Mouse (Mus musculus) lung, embryonic 16.5 days (tissue): ENCODE data around the gene AI464131. TPM values are rescaled to one million over a fixed set of nuclear protein-coding genes. Genes with fewer than 3 reads are reported as not detected.
A peak's percentile ranks its signal among the peaks of the same experiment; 100 is the strongest.

ENCODE experiments used
- ATAC-seq: fragments of 200-750 bp; cut with Nextera tagmentation; 2 replicates; pipeline ENCODE4 v1.8.0; 2017; ENCODE audit warnings: low read depth, mild to moderate bottlenecking, moderate library complexity
- H3K27ac ChIP-seq: fragments of 300-500 bp; sonication (generic); 2 replicates; pipeline ENCODE4 v1.5.1; 2014; ENCODE audit warnings: mild to moderate bottlenecking, control low read depth, low read length
- H3K27me3 ChIP-seq: fragments of 300-500 bp; sonication (generic); 2 replicates; pipeline ENCODE4 v1.6.1; 2014; ENCODE audit warnings: low read depth, low read length, mixed read lengths; ENCODE audit not compliant: control insufficient read depth, insufficient read depth
- H3K36me3 ChIP-seq: fragments of 300-500 bp; sonication (generic); 2 replicates; pipeline ENCODE4 v1.6.1; 2014; ENCODE audit warnings: low read length; ENCODE audit not compliant: control insufficient read depth, insufficient read depth
- H3K4me1 ChIP-seq: fragments of 300-500 bp; sonication (generic); replicated peaks from 2 replicates; pipeline ENCODE4 v1.6.1; 2014; ENCODE audit warnings: low read length, mixed read lengths; ENCODE audit not compliant: control insufficient read depth, insufficient read depth
- H3K4me2 ChIP-seq: fragments of 300-500 bp; sonication (generic); 2 replicates; pipeline ENCODE4 v1.6.1; 2014; ENCODE audit warnings: low read depth, low read length, control low read depth
- H3K4me3 ChIP-seq: fragments of 300-500 bp; sonication (generic); 2 replicates; pipeline ENCODE4 v1.5.1; 2014; ENCODE audit warnings: mild to moderate bottlenecking, low read length, control low read depth
- H3K9ac ChIP-seq: fragments of 300-500 bp; sonication (generic); 2 replicates; pipeline ENCODE4 v1.6.1; 2014; ENCODE audit warnings: low read length, control low read depth
- H3K9me3 ChIP-seq: fragments of 300-500 bp; sonication (generic); 2 replicates; pipeline ENCODE4 v1.6.1; 2016; ENCODE audit warnings: low read length; ENCODE audit not compliant: control insufficient read depth
- WGBS: fragments of 180-500 bp; shearing (Covaris S2); extraction: QIAGEN DNeasy Blood & Tissue Kit; methylation state at CpG from one replicate; pipeline ENCODE4 v1.1.7; 2014; 5-methylcytosine and 5-hydroxymethylcytosine counted together
- polyA plus RNA-seq: library from polyadenylated mRNA; unstranded; fragments of >200 nt; fragmentation: Nextera tagmentation; extraction: Ambion mirVana; gene quantifications from 2 replicates; pipeline ENCODE4 v1.2.1, GENCODE M21; 2015

The AI464131 gene
- 6.0 and 6.4 TPM in 2 replicates for polyA plus RNA-seq

DNA sequence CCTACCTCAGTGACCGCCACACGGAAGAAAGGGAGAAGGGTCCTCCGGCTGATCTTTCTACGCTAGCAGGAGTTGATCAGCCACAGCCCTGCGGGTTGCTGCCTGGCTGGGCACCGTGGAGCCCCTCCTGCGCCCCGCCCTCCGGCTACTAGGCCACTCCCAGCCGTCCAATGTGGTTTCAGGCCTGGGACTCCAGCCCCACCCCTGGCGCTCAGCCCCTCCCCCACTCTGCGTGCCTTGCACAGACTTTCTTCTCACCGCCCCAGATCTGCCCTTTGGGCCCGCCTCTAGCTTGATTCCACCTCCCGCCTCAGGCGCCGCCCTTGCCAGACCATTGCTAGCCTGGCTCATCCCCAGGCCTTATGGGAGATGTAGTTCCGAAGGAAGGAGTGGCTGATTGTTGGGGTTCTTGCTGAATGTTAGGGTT is at the start of gene AI464131:
Gene AI464131 (minus strand): TSS at position 91 of the 427 bp plus-strand sequence.
- Histone ChIP-seq H3K9me3 (no peaks in the 10 kb centered on the region), H3K4me3 (peak within 1 kb of the TSS; percentile 55), H3K4me2 (peak within 1 kb of the TSS; percentile 71), H3K27me3 (peaks cover 38% of the 10 kb centered on the region), H3K9ac (peak within 1 kb of the TSS; percentile 63), H3K4me1 (peaks cover 24% of the 10 kb centered on the region), H3K36me3 (no peaks in the 10 kb centered on the region), H3K27ac (peak within 1 kb of the TSS; percentile 60)
- WGBS: under 1% methylated on average over 18 of the region's 18 CpGs
- ATAC-seq: peak; percentile 96

DNA sequence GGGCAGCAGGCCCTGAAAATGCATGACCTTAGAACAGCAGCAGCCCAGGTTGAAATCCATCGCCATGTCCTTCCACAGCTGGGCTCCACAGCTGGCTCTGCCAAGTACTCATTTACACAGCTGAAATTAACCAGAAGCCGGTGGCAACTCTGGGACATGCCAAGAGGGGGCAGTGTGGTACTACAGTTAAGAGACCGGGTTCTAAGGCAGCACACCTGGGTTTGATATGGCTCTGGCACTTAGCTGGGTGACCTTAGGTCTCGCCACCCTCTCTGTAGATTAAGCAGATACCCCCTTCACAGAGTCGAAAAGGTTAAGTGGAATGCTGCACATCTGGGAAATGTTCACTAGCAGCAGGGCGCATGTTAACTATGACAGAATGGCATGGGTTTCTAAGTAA is 49.7 kb upstream of the AI464131 start:
- no peak for ATAC-seq
- 28% methylated on average over 6 of the region's 6 CpGs for WGBS
- no peaks in the 10 kb centered on the region for H3K36me3 ChIP-seq
- H3K9ac ChIP-seq: no peak overlapping the region
- H3K9me3 ChIP-seq: no peaks in the 10 kb centered on the region
- no peak overlapping the region for H3K4me3 ChIP-seq
- H3K27ac ChIP-seq: no peak overlapping the region
- H3K4me1 ChIP-seq: peaks cover 7% of the 10 kb centered on the region
- no peaks in the 10 kb centered on the region for H3K27me3 ChIP-seq
- H3K4me2 ChIP-seq: no peak overlapping the region

DNA sequence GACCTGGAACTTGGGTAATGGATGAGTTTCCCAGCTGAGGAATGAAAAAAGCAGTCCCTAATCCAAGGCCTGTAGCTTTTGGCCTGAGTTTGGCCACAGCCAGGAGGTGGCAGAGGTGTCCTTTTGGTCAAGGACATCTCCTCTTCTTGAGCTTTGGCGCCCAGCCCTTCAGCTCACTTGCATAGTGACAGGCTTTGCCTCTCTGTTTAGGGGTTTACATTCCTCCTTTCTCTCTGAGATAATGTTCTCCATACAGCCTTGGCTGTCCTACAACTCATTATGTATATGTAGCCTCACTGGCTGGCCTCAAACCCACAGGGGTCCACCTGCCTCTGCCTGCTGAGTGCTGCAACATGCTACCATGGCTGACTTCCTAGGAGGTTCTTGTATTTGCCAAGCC is 44.2 kb upstream of the AI464131 start:
- no peaks in the 10 kb centered on the region for H3K27me3 ChIP-seq
- no peak overlapping the region for H3K27ac ChIP-seq
- no peak overlapping the region for H3K9ac ChIP-seq
- H3K4me3 ChIP-seq: no peak overlapping the region
- H3K36me3 ChIP-seq: no peaks in the 10 kb centered on the region
- ATAC-seq: no peak
- H3K4me2 ChIP-seq: no peak overlapping the region
- WGBS: 85% methylated on average over 1 of the region's 1 CpGs
- no peaks in the 10 kb centered on the region for H3K4me1 ChIP-seq
- H3K9me3 ChIP-seq: no peaks in the 10 kb centered on the region

DNA sequence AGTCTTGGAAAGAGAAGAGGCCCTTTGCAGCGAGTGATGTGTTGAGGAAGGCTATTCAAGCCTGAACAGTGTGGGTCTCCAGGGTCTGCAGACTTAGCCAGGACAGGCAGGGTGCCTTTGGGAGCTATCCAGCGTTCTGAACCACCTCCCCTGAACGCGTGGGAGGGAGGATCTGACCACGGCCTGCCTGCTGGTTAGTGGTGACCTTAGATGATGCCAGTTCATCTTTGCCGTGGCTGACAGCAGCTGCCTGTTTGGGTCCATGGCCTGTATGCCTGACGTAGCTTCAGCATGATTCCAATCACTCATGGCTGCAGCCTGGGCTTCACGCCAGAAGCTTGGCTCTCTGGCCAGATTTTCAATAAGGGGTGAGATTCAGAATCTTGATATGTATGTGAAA is 43.1 kb upstream of the AI464131 start:
- ATAC-seq: no peak
- H3K4me1 ChIP-seq: no peaks in the 10 kb centered on the region
- H3K9ac ChIP-seq: no peak overlapping the region
- H3K4me3 ChIP-seq: no peak overlapping the region
- H3K9me3 ChIP-seq: no peaks in the 10 kb centered on the region
- no peak overlapping the region for H3K27ac ChIP-seq
- WGBS: 16% methylated on average over 8 of the region's 8 CpGs
- H3K27me3 ChIP-seq: no peaks in the 10 kb centered on the region
- H3K36me3 ChIP-seq: no peaks in the 10 kb centered on the region
- H3K4me2 ChIP-seq: no peak overlapping the region

DNA sequence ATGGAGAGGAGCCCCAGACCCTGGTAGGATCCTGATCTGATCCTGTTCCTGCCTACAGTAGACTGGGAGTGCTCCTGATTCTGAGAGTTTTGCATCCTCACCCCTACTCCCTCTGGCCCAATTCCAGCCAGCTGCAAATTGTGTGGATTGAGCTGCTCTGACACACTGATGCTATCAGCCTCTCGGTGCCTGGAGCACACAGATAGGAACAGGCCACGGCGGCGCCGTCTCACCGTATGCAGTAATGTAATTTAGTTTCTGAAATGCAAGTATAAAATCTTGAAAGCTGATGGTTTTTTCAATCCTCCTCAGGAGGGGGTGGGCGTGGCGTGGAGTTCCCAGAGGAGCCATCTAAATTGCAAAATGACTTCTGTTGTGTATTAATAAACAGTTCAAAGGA is 39.3 kb upstream of the AI464131 start:
- no peaks in the 10 kb centered on the region for H3K9me3 ChIP-seq
- ATAC-seq: no peak
- no peaks in the 10 kb centered on the region for H3K36me3 ChIP-seq
- no peak overlapping the region for H3K27ac ChIP-seq
- no peak overlapping the region for H3K4me2 ChIP-seq
- H3K9ac ChIP-seq: no peak overlapping the region
- H3K27me3 ChIP-seq: no peaks in the 10 kb centered on the region
- WGBS: 72% methylated on average over 8 of the region's 8 CpGs
- H3K4me3 ChIP-seq: no peak overlapping the region
- H3K4me1 ChIP-seq: no peaks in the 10 kb centered on the region

DNA sequence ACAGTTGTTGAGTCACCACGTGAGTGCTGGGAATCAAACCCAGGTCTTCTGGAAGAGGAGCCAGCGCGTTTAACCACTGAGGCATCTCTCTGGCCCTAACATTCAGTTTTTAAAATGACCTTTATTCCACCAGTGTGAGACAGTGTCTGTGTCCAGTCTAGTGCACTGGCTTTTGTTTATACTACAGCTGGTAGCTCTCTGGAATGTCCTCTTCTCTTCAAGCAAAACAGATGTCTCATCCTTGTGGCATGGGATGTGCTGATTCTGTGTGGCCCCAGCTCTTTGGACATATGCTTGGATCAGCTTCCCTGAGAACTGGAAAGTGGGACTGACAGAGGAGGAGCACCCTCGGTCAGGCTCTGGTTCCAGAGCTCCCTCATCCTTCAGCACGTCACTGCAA is 32.0 kb upstream of the AI464131 start:
- H3K27ac ChIP-seq: no peak overlapping the region
- H3K27me3 ChIP-seq: no peaks in the 10 kb centered on the region
- no peak overlapping the region for H3K4me3 ChIP-seq
- no peak overlapping the region for H3K9ac ChIP-seq
- no peaks in the 10 kb centered on the region for H3K4me1 ChIP-seq
- H3K36me3 ChIP-seq: no peaks in the 10 kb centered on the region
- no peak overlapping the region for H3K4me2 ChIP-seq
- 62% methylated on average over 5 of the region's 5 CpGs for WGBS
- H3K9me3 ChIP-seq: no peaks in the 10 kb centered on the region
- ATAC-seq: no peak

DNA sequence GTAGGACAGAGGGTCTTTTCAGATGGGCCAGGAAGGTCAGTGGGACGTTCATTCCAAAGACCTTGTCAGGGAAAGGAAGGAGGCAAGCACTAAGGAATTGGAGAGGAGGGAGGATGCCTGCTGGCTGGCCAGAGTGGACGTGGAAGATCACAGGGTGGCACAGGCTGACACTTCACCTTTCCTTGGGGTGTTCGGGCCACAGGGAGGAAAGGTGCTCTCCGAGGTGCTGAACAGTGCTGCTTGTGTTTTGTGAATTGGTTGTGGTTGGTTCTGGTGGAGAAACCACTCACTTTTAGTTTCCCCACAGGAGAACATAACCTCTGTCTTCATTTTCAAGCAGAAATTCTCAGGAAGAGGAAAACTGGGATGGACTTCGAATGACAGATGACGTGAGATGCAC is 29.5 kb upstream of the AI464131 start:
- Histone ChIP-seq H3K27me3 (no peaks in the 10 kb centered on the region), H3K4me1 (0 out of 2 replicates have a peak, but pooled peaks cover 2% of the 10 kb centered on the region), H3K9me3 (no peaks in the 10 kb centered on the region), H3K36me3 (no peaks in the 10 kb centered on the region), H3K4me3 (no peak overlapping the region), H3K4me2 (no peak overlapping the region), H3K27ac (no peak overlapping the region), H3K9ac (no peak overlapping the region)
- 16% methylated on average over 6 of the region's 6 CpGs for WGBS
- no peak for ATAC-seq

DNA sequence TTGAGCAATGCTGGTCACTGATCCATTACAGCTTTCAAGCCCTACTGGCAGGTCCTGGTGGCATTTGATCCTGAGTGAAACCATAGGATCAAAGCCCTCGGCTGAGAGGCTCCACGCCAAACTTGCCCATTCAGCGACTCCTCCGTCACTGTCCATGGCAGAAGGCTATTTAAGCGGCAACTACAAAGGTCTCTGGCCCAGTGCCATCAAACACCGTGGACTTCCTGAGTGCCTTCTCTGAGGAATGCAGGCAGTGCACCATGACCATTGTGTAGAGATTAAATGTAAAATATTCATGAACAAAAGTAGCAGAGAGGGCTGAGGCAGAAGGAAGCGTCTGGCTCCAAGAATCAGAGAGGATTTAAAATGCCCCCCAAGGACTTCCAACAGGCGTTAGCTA is 25.1 kb upstream of the AI464131 start:
- no peak overlapping the region for H3K9ac ChIP-seq
- H3K4me1 ChIP-seq: 0 out of 2 replicates have a peak, but pooled peaks cover 2% of the 10 kb centered on the region
- no peaks in the 10 kb centered on the region for H3K9me3 ChIP-seq
- 20% methylated on average over 8 of the region's 8 CpGs for WGBS
- no peak overlapping the region for H3K4me2 ChIP-seq
- no peaks in the 10 kb centered on the region for H3K36me3 ChIP-seq
- ATAC-seq: 0 out of 2 replicates have a peak, but pooled peaks have one; percentile 15
- no peaks in the 10 kb centered on the region for H3K27me3 ChIP-seq
- no peak overlapping the region for H3K4me3 ChIP-seq
- H3K27ac ChIP-seq: no peak overlapping the region

DNA sequence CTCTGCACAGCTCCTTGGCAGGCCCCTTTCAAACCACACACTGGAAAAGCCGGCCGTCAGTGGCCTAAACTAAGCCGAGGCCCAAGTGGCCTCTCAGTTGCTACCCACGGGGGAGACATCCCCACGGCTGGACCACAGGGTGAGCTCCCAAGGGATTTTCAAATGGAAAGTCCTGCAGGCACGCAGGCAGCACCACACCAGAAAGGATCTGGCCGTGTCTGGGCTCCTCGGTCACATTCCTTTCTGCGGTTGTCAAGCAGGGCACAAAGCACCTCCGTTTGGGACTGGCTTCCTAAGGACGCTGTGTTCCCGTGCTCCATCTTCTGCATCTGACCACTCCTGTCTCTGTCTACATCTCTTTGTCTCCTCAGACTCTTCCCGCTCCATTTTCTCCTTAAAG is 24.2 kb upstream of the AI464131 start:
- 39% methylated on average over 13 of the region's 13 CpGs for WGBS

DNA sequence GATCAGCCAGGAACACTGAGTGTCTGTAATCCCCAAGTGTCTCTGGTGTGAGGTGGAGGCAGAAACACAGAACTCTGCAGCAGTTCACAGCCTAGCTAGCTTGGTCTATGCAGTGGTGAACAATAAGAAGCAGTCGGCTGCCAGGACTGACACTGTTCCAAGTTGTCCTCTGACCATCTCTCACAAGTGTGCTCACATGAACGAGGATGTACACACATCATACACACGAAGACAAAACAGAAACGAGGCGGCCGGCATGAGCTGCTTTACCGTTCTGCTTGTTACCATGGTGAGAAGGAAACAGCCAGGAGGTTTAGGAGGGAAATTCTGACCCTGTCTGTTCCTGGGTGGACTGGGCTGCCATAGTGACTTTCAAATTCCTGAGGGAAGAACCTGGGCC is 23.7 kb upstream of the AI464131 start:
- no peak overlapping the region for H3K4me3 ChIP-seq
- H3K9me3 ChIP-seq: no peaks in the 10 kb centered on the region
- WGBS: 51% methylated on average over 7 of the region's 7 CpGs
- 0 out of 2 replicates have a peak, but pooled peaks cover 2% of the 10 kb centered on the region for H3K4me1 ChIP-seq
- no peak overlapping the region for H3K27ac ChIP-seq
- H3K27me3 ChIP-seq: no peaks in the 10 kb centered on the region
- H3K36me3 ChIP-seq: no peaks in the 10 kb centered on the region
- H3K4me2 ChIP-seq: no peak overlapping the region
- no peak overlapping the region for H3K9ac ChIP-seq
- no peak for ATAC-seq

More for the DNA sequence above, 24.2 kb upstream of the AI464131 start:
- Histone ChIP-seq H3K9ac (no peak overlapping the region), H3K27ac (no peak overlapping the region), H3K4me2 (no peak overlapping the region), H3K4me3 (no peak overlapping the region), H3K4me1 (0 out of 2 replicates have a peak, but pooled peaks cover 2% of the 10 kb centered on the region), H3K27me3 (no peaks in the 10 kb centered on the region), H3K36me3 (no peaks in the 10 kb centered on the region), H3K9me3 (no peaks in the 10 kb centered on the region)
- no peak for ATAC-seq
